18 mouse cellular contexts compared by ENCODE assay signal in the genomic region with DNA sequence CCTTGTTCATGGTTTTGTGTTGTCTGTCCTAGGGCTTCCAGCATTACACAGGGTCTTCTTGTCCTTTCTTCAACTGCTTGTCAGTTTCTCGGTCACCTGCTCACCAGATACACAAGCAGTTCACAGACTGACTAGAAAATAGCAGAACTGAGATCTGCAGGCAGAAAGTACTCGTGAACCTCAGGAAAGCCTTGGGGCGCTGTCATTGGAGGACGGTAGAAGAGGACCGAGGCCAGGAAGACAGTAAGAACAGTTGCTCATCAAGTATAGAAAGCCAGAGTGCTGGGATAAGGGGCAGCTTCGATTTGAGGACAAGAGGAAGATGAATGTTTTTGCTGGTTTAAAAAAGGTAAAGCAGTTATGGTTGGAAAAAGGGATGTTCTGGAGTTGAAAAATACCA.
"Had no signal": no experiment of that assay in that cellular context is flagged by ENCODE, and none has a peak within 500 bp of the region (broad histone marks: within the 10 kb centered on the region; RNA-seq: fewer than 3 reads in every experiment).

No protein-coding gene starts in this region.

- H3K9me3 ChIP-seq: limb, embryonic 12.5 days; limb, embryonic 15.5 days; midbrain, embryonic 12.5 days; midbrain, embryonic 15.5 days; neural tube, embryonic 12.5 days; neural tube, embryonic 15.5 days; stomach, embryonic 15.5 days had no signal

- H3K9ac ChIP-seq: limb, embryonic 12.5 days; limb, embryonic 15.5 days; liver, embryonic 14.5 days; liver, postnatal 0 days; lung, embryonic 14.5 days; midbrain, embryonic 12.5 days; midbrain, embryonic 15.5 days; neural tube, embryonic 12.5 days; neural tube, embryonic 15.5 days; stomach, embryonic 15.5 days had no signal

- H3K4me1 ChIP-seq: limb, embryonic 12.5 days; midbrain, embryonic 12.5 days; neural tube, embryonic 12.5 days; stomach, embryonic 15.5 days had no signal

- H3K4me2 ChIP-seq: limb, embryonic 12.5 days; limb, embryonic 15.5 days; liver, embryonic 11.5 days; lung, embryonic 14.5 days; midbrain, embryonic 12.5 days; midbrain, embryonic 15.5 days; neural tube, embryonic 12.5 days; neural tube, embryonic 15.5 days; stomach, embryonic 15.5 days had no signal

- H3K36me3 ChIP-seq: limb, embryonic 12.5 days; limb, embryonic 15.5 days; midbrain, embryonic 12.5 days; midbrain, embryonic 15.5 days; neural tube, embryonic 12.5 days; neural tube, embryonic 15.5 days; stomach, embryonic 15.5 days had no signal

- DNase-seq: kidney, postnatal 14 days; kidney, postnatal 4 days; left cerebral cortex, postnatal 4 days; liver, postnatal 0 days; lung, embryonic 14.5 days; retina, postnatal 1 day; thymus, postnatal 25 days had no signal

- H3K27ac ChIP-seq: limb, embryonic 12.5 days; limb, embryonic 15.5 days; liver, embryonic 14.5 days; macrophage; midbrain, embryonic 12.5 days; midbrain, embryonic 15.5 days; neural tube, embryonic 12.5 days; neural tube, embryonic 15.5 days; stomach, embryonic 15.5 days had no signal

- ATAC-seq: liver, postnatal 0 days; lung, postnatal 0 days; midbrain, embryonic 15.5 days had no signal

- H3K27me3 ChIP-seq: limb, embryonic 12.5 days; limb, embryonic 15.5 days; midbrain, embryonic 12.5 days; midbrain, embryonic 15.5 days; neural tube, embryonic 12.5 days; neural tube, embryonic 15.5 days; stomach, embryonic 15.5 days had no signal

- H3K4me3 ChIP-seq: limb, embryonic 12.5 days; limb, embryonic 15.5 days; midbrain, embryonic 12.5 days; midbrain, embryonic 15.5 days; neural tube, embryonic 12.5 days; neural tube, embryonic 15.5 days; stomach, embryonic 15.5 days had no signal
